Mouse (Mus musculus) 3T3-L1 (cell line): ENCODE results near the gene Rhobtb3.
"Not testable (repeated sequence)": the region's sequence is repeated elsewhere in the genome, so short reads cannot be mapped to it uniquely, and the experiment has no call there.

Experiments
- DNase-seq: peaks from one replicate; pipeline ENCODE4 v3.0.0-alpha.2; 2015; ENCODE audit warnings: low read depth, low spot score

Rhobtb3 gene

GRCm38 (mm10) chr13:75929071-75929470 is 14.7 kb downstream of the Rhobtb3 start:
- DNase-seq, result not testable (repeated sequence)

GRCm38 (mm10) chr13:75927951-75928350 is 15.8 kb downstream of the Rhobtb3 start:
- peak; percentile 40 for DNase-seq

- peak; percentile 24 for DNase-seq
Observed at GRCm38 (mm10) chr13:75914151-75914550, 29.6 kb downstream of the Rhobtb3 start.

GRCm38 (mm10) chr13:75908187-75908586 is 35.5 kb downstream of the Rhobtb3 start:
- DNase-seq, result no peak

GRCm38 (mm10) chr13:75907133-75907532 is 36.6 kb downstream of the Rhobtb3 start:
- DNase-seq, result no peak

GRCm38 (mm10) chr13:75904660-75905059 is 39.1 kb downstream of the Rhobtb3 start:
- DNase-seq, result no peak

GRCm38 (mm10) chr13:75900928-75901327 is 42.8 kb downstream of the Rhobtb3 start:
- DNase-seq, result not testable (repeated sequence)

GRCm38 (mm10) chr13:75892876-75893275 is 50.8 kb downstream of the Rhobtb3 start:
- DNase-seq, result no peak

GRCm38 (mm10) chr13:75892291-75892690 is 51.4 kb downstream of the Rhobtb3 start:
- no peak for DNase-seq

GRCm38 (mm10) chr13:75891868-75892267 is 51.9 kb downstream of the Rhobtb3 start:
- DNase-seq, result no peak

GRCm38 (mm10) chr13:75883792-75884191 is 59.9 kb downstream of the Rhobtb3 start:
- no peak for DNase-seq

GRCm38 (mm10) chr13:75880501-75880900 is 63.2 kb downstream of the Rhobtb3 start:
- no peak for DNase-seq

GRCm38 (mm10) chr13:75879756-75880155 is 64.0 kb downstream of the Rhobtb3 start:
- DNase-seq, result no peak

GRCm38 (mm10) chr13:75877907-75878306 is 65.8 kb downstream of the Rhobtb3 start:
- DNase-seq, result peak; percentile 85

GRCm38 (mm10) chr13:75876592-75876991 is 67.1 kb downstream of the Rhobtb3 start:
- no peak for DNase-seq

- not testable (repeated sequence) for DNase-seq
Observed at GRCm38 (mm10) chr13:75876188-75876587, 67.5 kb downstream of the Rhobtb3 start.

GRCm38 (mm10) chr13:75874608-75875376 is 68.9 kb downstream of the Rhobtb3 start:
- DNase-seq, result no peak

- DNase-seq, result no peak
Observed at GRCm38 (mm10) chr13:75867876-75868275, 75.8 kb downstream of the Rhobtb3 start.

- DNase-seq, result no peak
Observed at GRCm38 (mm10) chr13:75865486-75866184, 78.1 kb downstream of the Rhobtb3 start.

GRCm38 (mm10) chr13:75859264-75859844 is 84.4 kb downstream of the Rhobtb3 start:
- DNase-seq, result no peak

GRCm38 (mm10) chr13:75853118-75853517 is 90.6 kb downstream of the Rhobtb3 start:
- no peak for DNase-seq

GRCm38 (mm10) chr13:75852027-75852426 is 91.7 kb downstream of the Rhobtb3 start:
- no peak for DNase-seq

- no peak for DNase-seq
Observed at GRCm38 (mm10) chr13:75847027-75847426, 96.7 kb downstream of the Rhobtb3 start.
